Mouse (Mus musculus): Measurements from ENCODE around the gene Rgs2. TPM values are rescaled to one million over a fixed set of nuclear protein-coding genes. Genes with fewer than 3 reads are reported as not detected.

The Rgs2 gene
- polyA plus RNA-seq, 1 experiment, result not detected

- Histone ChIP-seq H3K27ac (ENCODE audit: insufficient read depth, low read depth, low read length) (no peak overlapping the region), H3K4me3 (ENCODE audit: insufficient read depth, low read depth, low read length) (no peak overlapping the region), H3K4me1 (ENCODE audit: control insufficient read depth, insufficient read depth, low read length) (no peaks in the 10 kb centered on the region)
- 89% methylated on average over 2 of the region's 2 CpGs for WGBS
- TF ChIP-seq POLR2A (IDR thresholded peaks at IDR 0.05; ENCODE audit: insufficient read depth, low read depth, low read length), result no peak
- no peak for TF ChIP-seq CTCF (IDR thresholded peaks at IDR 0.05; ENCODE audit: insufficient read depth, low read depth, low read length)
Observed at GRCm38 (mm10) chr1:143992528-143992927, 11.4 kb downstream of the Rgs2 start.

GRCm38 (mm10) chr1:143990263-143990662 is 13.7 kb downstream of the Rgs2 start:
- WGBS, result 43% methylated on average over 5 of the region's 5 CpGs
- Histone ChIP-seq H3K4me1 (ENCODE audit: control insufficient read depth, insufficient read depth, low read length) (no peaks in the 10 kb centered on the region), H3K4me3 (ENCODE audit: insufficient read depth, low read depth, low read length) (no peak overlapping the region), H3K27ac (ENCODE audit: insufficient read depth, low read depth, low read length) (no peak overlapping the region)
- TF ChIP-seq POLR2A (IDR thresholded peaks at IDR 0.05; ENCODE audit: insufficient read depth, low read depth, low read length), result no peak
- TF ChIP-seq CTCF (IDR thresholded peaks at IDR 0.05; ENCODE audit: insufficient read depth, low read depth, low read length), result no peak

DNA sequence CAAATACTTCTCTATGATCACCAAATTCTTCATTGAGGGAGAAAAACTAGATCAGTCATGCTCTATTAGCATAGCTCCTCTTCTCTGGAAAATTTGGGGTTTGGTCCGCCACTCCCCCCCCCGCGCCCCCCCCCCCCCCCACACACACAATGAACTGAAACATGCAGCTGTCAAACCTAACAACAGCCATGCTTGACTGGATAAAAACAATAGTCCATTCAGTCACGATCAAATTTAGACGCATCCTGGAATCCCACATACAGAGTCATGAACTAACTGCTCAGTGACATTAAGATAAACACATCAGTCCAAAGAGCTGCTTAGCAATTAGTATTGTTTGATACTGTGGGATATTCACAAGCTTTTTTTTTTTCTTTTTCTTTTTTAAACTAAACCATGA is 14.2 kb downstream of the Rgs2 start:
- Histone ChIP-seq H3K27ac (ENCODE audit: insufficient read depth, low read depth, low read length) (no peak overlapping the region), H3K4me3 (ENCODE audit: insufficient read depth, low read depth, low read length) (no peak overlapping the region), H3K4me1 (ENCODE audit: control insufficient read depth, insufficient read depth, low read length) (no peaks in the 10 kb centered on the region)
- 15% methylated on average over 5 of the region's 5 CpGs for WGBS
- TF ChIP-seq POLR2A (IDR thresholded peaks at IDR 0.05; ENCODE audit: insufficient read depth, low read depth, low read length) (no peak), CTCF (IDR thresholded peaks at IDR 0.05; ENCODE audit: insufficient read depth, low read depth, low read length) (no peak)

GRCm38 (mm10) chr1:143988756-143989155 is 15.2 kb downstream of the Rgs2 start:
- Histone ChIP-seq H3K4me1 (ENCODE audit: control insufficient read depth, insufficient read depth, low read length) (no peaks in the 10 kb centered on the region), H3K27ac (ENCODE audit: insufficient read depth, low read depth, low read length) (no peak overlapping the region), H3K4me3 (ENCODE audit: insufficient read depth, low read depth, low read length) (no peak overlapping the region)
- 83% methylated on average over 6 of the region's 6 CpGs for WGBS
- TF ChIP-seq CTCF (IDR thresholded peaks at IDR 0.05; ENCODE audit: insufficient read depth, low read depth, low read length), result no peak

- no peaks in the 10 kb centered on the region for H3K4me1 ChIP-seq (ENCODE audit: control insufficient read depth, insufficient read depth, low read length)
- H3K27ac ChIP-seq (ENCODE audit: insufficient read depth, low read depth, low read length), result no peak overlapping the region
- no peak overlapping the region for H3K4me3 ChIP-seq (ENCODE audit: insufficient read depth, low read depth, low read length)
- TF ChIP-seq POLR2A (IDR thresholded peaks at IDR 0.05; ENCODE audit: insufficient read depth, low read depth, low read length) (no peak), CTCF (IDR thresholded peaks at IDR 0.05; ENCODE audit: insufficient read depth, low read depth, low read length) (no peak)
- WGBS, result 89% methylated on average over 6 of the region's 6 CpGs
Observed at GRCm38 (mm10) chr1:143984988-143985625, 18.9 kb downstream of the Rgs2 start.

DNA sequence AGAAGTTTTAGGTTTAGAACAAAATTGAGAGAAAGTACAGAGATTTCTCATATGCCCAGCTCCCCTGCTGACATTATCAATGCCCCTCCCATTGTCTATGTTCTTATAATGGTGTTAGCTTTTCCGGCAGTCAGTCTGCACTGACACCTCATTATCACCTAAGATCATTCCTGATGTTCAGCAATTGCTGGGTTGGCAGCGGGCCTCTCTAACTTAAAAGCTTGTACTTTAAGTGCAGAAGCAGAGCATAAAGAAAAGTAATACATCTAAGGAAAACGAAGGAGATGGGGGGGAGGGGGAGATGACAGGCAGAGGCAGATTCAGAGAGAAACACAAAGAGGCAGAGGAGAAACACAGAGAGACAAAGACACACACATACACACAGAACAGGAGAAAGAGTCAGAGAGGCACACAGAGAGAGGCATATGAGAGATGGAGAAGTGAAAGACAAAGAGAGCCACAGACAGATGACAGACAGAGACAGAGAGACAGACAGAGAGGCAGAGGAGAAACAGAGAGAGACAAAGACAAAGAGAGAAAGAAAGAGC is 21.1 kb downstream of the Rgs2 start:
- H3K4me1 ChIP-seq (ENCODE audit: control insufficient read depth, insufficient read depth, low read length), result no peaks in the 10 kb centered on the region
- TF ChIP-seq POLR2A (IDR thresholded peaks at IDR 0.05; ENCODE audit: insufficient read depth, low read depth, low read length) (no peak), CTCF (IDR thresholded peaks at IDR 0.05; ENCODE audit: insufficient read depth, low read depth, low read length) (no peak)
- WGBS, result 64% methylated on average over 3 of the region's 3 CpGs
- no peak overlapping the region for H3K4me3 ChIP-seq (ENCODE audit: insufficient read depth, low read depth, low read length)
- no peak overlapping the region for H3K27ac ChIP-seq (ENCODE audit: insufficient read depth, low read depth, low read length)

- 59% methylated on average over 2 of the region's 2 CpGs for WGBS
- H3K4me1 ChIP-seq (ENCODE audit: control insufficient read depth, insufficient read depth, low read length), result no peaks in the 10 kb centered on the region
- H3K4me3 ChIP-seq (ENCODE audit: insufficient read depth, low read depth, low read length), result no peak overlapping the region
- H3K27ac ChIP-seq (ENCODE audit: insufficient read depth, low read depth, low read length), result no peak overlapping the region
- TF ChIP-seq CTCF (IDR thresholded peaks at IDR 0.05; ENCODE audit: insufficient read depth, low read depth, low read length) (no peak), POLR2A (IDR thresholded peaks at IDR 0.05; ENCODE audit: insufficient read depth, low read depth, low read length) (no peak)
Observed at GRCm38 (mm10) chr1:143982085-143982764, 21.7 kb downstream of the Rgs2 start.

GRCm38 (mm10) chr1:143980811-143981210 is 23.1 kb downstream of the Rgs2 start:
- Histone ChIP-seq H3K4me1 (ENCODE audit: control insufficient read depth, insufficient read depth, low read length) (no peaks in the 10 kb centered on the region), H3K4me3 (ENCODE audit: insufficient read depth, low read depth, low read length) (no peak overlapping the region), H3K27ac (ENCODE audit: insufficient read depth, low read depth, low read length) (no peak overlapping the region)
- TF ChIP-seq CTCF (IDR thresholded peaks at IDR 0.05; ENCODE audit: insufficient read depth, low read depth, low read length), result no peak

DNA sequence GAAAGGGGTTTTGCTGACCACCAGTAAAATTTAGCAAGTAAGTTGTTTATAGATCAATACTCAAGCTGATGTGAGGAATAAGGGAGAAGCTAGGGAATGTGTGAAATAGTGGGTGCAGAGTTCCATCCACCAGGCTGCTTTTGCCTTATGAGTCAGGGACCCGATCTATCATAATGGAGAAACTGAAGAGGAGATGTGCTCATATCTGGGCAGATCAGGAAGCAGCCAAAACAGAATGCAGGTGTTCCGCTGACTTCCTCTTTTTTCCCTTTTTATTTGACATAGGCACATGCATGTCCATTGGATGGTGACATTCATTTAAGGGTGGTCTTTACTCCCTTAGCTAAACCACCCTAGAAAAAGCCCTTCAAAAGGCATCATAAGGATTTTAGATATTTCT is 29.3 kb downstream of the Rgs2 start:
- no peak for TF ChIP-seq CTCF (IDR thresholded peaks at IDR 0.05; ENCODE audit: insufficient read depth, low read depth, low read length)
- Histone ChIP-seq H3K4me1 (ENCODE audit: control insufficient read depth, insufficient read depth, low read length) (no peaks in the 10 kb centered on the region), H3K4me3 (ENCODE audit: insufficient read depth, low read depth, low read length) (no peak overlapping the region), H3K27ac (ENCODE audit: insufficient read depth, low read depth, low read length) (no peak overlapping the region)
- 95% methylated on average over 2 of the region's 2 CpGs for WGBS
